Mouse (Mus musculus): ENCODE data around the gene Ephb3.

DNA sequence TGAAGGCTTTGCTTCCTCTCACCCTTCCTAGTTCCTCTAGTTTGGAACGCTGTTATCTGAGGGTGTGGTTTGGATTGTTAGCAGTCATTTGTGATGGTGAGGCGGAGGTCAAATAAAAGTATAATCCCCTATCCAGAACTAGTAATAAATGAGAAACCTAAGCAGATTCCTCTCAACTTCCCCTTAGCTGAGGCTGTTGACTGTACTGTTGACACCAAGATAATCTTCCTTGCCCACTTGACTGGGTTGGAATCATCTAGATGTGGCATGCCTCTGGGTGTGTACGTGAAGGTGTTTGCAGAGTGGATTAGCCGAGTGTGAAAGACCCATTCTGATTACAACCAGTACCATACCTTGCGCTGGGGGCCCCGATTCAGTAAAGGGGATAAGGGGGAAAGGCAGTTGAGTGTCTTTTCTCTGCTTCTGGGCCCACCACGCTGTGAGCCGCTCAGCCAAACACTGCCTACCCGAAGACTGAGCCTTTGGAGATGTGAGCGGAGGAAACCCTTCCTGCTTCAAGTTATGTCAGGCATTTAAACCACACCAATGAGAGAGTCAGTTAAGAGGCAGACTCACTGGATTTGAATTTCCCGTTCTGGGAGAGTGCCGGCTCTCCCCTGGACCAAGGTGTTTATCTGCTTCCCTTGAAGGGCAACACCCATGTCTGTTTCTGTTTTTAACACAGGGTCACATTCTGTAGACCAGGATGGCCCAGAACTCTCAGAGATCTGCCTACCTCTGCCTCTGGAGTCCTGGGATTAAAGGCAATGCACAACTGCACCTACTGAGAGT lies 52.2 kb downstream of the Ephb3 start:
- TF ChIP-seq CTCF (IDR thresholded peaks at IDR 0.05) = no peak
- peak; percentile 64; the same call in 1 of the 2 replicates for TF ChIP-seq EP300 (IDR thresholded peaks at IDR 0.05)
